Mouse (Mus musculus) embryonic fibroblast, embryonic 13.5 days (primary cell): ENCODE results near the gene Scaf8.
"Not testable (repeated sequence)": the region's sequence is repeated elsewhere in the genome, so short reads cannot be mapped to it uniquely, and the experiment has no call there.

Experiments used
- CTCF ChIP-seq: IDR thresholded peaks from 2 replicates; pipeline ENCODE4 v1.5.1; 2011; ENCODE audit warnings: mild to moderate bottlenecking, control low read depth, low read length, moderate library complexity, borderline replicate concordance; ENCODE audit not compliant: insufficient read depth
- POLR2A ChIP-seq: IDR thresholded peaks from 2 replicates; pipeline ENCODE4 v1.6.1; 2011; ENCODE audit warnings: low read depth, mild to moderate bottlenecking, control low read depth, low read length, moderate library complexity

DNA sequence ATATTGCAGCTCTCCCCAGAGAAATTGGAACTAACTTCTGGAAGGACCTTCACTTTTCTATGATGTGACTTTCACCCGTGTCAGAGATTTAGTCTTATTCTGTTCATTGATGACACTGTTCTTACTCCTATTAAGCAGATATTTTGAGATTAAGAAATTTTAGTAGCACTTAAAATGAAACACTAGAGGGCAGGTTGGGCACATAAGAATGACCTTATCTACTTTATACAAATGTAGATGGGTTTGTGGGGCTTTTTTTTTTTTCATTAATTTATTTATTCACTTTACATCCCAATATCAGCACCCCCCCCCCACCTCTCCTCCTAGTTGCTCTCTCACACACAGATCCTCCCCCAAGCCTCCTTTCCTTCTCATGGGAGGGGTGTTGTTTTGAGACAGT is 15.5 kb upstream of the Scaf8 start:
- not testable (repeated sequence) for TF ChIP-seq CTCF, POLR2A
